Mouse (Mus musculus) CH12F3 (cell line): ENCODE results near the gene Slc2a1.

Source experiments
- in situ Hi-C: fragments of 300-500 bp; cut with MboI; formaldehyde crosslinking; loops from 2 replicates; pipeline ENCODE4 v1.14.3; 2020; ENCODE audit warnings: low sequenced_read_pairs

The Slc2a1 gene

DNA sequence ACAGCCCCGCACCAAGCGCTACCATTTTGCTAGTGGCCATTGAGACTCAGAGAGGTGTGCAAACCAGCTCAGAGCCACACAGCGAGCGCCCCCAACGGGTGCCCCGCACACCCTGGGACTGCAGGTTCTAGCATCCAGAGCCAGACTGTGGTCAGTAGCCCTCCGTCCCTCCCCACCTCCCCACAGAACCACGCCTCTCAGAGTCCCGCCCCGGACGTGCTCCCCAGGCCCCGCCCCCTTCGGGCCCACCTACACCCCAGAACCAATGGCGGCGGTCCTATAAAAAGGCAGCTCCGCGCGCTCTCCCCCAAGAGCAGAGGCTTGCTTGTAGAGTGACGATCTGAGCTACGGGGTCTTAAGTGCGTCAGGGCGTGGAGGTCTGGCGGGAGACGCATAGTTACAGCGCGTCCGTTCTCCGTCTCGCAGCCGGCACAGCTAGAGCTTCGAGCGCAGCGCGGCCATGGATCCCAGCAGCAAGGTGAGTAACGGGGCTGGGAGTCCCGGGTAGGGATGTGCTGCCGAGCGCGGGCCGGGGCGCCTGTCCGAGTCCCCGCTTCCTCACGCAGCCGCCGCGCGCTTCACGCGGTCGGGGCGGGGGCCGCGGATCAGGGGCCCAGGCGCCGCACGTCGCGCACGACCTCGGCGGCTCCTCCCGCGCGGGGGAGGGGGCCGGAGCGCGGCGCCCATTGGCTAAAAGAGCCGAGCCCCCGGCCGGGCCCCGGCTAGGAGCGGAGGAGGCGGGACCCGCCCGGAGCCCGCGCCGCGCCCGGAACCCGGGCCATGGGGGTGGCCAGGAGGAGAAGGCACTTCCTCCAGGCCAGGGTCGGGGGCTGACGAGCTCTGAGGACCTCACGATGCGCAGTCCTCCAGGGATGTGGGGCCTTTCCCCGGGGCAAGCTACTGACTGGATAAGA is at the start of gene Slc2a1:
TSS of gene Slc2a1 (plus strand) at position 217 of the 914 bp plus-strand sequence.
- in situ Hi-C loops = no loop called here

DNA sequence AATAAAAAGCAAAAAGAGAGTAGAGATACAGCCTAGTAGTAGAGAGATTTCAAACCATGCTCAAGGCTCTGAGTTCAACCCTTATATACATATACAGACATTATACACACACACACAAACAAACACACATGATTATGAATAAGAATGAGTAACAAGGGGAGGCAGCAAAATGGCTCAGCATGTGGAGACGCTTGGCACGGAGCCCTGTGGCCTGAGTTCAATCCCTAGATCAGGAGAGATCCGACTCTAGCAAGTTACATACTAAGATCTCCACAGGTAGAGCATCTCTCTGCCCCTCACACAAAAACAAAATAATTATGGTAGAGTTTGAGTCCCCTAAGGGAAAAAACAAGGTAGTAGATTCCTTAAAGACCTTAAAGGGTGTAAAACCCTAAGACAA is 41.7 kb upstream of the Slc2a1 start:
- in situ Hi-C loops = no loop called here

DNA sequence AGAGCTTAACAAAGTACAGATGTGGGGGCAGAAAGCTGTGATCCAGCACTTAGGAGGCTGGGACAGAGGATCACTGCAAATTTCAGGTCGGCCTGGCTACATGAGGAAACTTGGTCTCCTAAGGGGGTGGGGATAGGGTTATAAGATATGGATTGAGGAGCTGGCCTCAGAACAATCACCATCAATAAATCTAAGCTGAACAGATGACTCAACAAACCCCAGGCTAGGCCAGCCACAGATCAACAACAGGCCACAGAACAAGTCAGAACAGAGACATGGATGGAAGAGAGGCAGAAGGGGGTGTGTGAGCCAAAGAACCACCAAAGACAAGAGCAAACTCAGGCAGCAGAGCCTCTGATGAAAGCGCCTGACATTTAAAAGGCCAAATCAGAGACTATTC is 41.3 kb upstream of the Slc2a1 start:
- in situ Hi-C loops = no loop called here

DNA sequence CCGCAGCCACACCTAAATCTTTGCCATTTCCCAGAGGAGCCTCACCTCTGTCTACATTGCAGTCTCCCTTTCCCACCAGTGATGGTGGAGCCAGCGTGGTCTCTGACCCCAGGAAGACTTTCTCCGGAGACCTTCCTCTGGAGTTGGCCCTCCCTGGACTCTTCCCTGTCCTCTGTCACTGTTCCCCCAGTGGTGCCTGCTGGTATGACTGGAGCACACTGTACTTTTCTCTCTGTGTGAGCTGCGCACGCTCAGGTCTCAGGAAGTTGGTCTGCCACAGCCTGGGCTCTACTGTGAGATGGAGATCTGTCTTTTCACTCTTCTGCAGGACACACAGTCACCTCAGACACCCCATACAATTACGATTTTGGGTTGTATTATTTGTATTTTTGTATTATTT is 39.6 kb upstream of the Slc2a1 start:
- in situ Hi-C loops = no loop called here

DNA sequence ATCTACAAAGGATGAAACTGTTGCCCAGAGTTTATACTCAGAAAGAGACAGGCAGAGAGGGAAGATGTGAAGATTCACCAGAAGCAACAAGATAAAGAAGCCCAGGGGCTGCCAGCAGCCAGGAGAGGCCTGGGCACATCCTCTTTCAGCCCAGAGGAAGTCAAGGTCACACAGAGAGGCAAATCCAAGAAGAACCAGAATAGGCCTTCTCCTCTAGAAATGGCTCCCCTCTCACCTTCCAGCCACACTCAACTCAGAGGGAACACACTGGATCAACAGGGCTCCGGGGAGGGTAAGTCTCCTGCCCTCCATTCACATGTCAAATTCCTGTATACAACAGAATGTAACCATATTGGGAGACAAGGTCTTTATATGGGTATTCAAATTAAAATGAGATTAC is 38.3 kb upstream of the Slc2a1 start:
- in situ Hi-C loops = no loop called here

DNA sequence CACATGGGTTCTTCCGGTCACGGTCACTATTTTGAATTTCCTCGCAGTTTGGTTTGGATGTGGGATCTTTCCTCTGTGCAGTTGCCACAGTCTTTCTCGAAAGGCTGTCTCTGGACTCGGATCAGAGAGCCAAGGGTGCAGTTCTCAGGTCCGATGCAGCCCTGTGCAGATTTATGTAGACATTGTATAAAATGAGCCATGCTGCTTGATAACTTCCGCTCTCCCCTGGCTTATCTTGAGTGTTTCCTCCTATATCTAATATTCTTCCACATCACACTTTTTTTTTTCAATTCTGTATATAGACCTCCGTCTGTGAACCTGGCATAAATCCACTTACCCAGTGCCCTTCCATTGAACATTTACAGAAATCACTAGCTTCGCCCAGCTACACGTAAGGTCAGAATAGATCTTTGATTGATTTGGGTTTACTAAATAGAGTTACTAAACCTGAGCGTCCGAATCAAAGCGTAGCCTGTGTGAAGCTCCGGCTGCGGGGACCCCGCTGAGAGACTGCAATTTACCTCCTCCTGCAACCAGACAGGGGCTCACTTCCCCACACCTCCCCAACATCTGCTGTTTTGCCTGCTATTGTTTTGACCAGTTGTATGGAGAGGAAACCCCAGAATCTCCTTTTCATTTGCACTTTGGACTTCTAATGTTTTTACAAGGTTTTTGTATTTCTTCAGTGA is 37.4 kb upstream of the Slc2a1 start:
- in situ Hi-C loops = no loop called here

DNA sequence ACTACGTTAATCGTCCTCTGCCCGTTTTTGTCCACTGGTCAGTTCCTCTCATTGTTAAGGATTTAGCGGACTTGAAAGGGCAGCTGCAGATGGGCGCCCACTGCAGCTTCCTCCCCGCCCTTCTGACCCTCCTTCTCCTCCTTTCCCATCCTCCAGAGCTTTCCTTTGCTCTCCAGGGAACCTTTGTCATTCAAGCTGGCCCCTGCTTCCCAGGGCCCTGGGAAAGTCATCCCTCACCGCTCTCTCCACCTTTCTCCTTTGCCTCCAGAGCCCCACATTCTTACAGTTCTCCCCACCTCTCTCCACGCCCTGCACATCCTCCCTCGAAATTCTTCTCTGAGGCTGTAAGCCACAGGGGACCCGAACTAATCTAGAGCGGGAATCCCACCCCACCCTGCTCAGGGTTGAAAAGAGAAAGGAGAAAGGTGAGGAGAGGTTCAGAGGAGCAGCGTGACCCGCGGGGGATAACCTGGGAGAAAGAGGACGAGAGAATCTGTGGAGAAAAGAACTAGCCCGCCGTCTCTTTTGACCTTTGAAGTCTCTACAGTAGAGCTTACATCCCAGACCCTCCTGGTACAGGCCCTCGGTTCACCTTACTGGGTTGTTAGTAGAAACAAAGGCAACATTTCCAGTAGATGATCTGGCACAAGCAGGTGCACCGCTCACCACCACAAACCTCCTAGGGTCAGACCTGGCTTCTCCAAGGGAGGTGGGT is 36.7 kb upstream of the Slc2a1 start:
- in situ Hi-C loops = no loop called here

DNA sequence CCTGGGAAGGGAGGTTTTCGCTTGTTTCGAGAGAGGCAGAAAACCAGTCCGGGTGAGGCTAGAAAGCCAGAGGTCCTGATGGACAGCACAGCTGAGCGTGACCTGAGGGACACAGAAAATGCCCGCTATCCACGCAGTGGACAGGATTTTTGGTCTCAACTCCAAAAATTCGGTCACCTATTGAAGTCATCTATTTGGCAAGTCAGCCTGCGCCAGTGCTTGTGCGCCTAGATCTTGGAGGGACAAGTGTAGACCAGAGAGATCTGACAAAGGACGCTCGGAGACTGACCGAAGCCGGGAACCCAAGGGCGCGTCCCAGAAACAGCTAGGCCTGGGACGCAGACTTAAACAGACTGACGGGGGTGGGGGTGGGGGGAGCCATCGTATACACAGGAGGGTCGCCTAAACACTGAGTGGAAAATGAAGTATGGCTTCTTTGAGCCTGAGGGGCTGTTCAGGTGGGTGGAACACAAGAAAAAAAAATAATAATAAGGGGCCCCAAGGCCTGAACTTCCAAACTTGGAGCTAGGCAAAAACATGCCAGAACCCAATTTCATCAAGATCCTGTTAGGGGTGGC is 36.1 kb upstream of the Slc2a1 start:
- in situ Hi-C loops = no loop called here

DNA sequence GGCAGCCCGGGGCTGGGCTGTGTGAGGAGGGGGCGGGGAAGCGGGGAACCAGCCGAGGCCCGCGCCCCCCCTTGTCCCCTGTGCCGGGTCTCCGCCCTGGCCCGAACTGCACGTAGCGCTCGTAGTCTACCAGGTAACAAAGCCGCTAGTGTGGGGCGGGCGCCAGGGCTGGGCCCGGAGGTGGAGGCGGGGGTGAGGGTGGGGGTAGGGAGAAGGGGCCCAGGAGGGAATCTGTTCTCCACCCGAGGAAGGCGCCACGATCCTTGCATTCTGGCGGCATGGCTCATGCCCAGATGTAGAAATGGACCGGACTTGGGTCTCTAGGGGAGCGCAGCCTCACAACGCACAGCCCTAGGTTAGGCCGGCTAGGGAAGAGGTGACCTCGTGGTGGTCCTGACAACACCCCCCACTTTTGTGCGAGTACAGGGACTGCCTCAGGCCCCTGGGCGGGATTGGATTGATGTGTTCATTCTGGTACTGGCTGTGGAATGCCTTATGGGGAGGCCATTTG is 35.5 kb upstream of the Slc2a1 start:
- in situ Hi-C loops = no loop called here

DNA sequence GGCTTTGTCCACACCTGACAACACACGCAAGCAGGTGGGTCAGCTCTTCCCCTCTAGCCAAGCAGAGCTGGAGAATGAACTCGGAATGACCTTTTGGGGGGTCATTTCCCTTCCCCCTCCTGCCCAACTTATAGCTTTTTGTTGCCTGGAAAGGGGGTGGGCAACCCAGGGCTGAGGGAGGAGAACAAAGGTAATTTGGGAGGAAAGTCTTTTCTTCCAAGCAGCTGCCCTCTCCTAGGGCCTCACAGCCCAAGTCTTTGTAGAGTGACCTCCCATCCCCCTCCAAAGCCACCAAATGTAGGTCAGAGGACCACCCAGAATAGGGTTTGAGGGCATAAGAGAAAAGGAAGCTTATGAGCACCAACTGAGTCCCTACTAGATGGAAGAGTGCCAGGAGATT is 34.9 kb upstream of the Slc2a1 start:
- in situ Hi-C loops = no loop called here

DNA sequence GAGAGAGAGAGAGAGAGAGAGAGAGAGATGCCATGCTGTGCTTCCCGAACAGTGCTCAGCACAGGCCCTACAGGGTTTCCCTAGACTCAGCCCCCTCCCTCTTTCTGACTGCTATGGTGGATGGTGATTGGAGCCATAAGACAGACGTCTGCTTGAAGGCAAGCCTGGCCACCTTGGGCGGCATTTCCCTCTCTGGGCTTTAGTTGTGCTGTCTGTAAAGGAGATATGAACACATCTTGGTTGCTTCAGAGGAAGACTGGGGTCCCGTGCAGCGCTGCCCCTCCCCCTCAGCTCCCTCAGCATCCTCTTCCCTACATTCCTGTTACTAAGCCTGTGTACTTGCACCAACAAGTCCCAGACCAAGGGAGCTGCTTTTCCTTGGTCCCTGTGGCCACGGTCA is 33.9 kb upstream of the Slc2a1 start:
- in situ Hi-C loops = no loop called here

DNA sequence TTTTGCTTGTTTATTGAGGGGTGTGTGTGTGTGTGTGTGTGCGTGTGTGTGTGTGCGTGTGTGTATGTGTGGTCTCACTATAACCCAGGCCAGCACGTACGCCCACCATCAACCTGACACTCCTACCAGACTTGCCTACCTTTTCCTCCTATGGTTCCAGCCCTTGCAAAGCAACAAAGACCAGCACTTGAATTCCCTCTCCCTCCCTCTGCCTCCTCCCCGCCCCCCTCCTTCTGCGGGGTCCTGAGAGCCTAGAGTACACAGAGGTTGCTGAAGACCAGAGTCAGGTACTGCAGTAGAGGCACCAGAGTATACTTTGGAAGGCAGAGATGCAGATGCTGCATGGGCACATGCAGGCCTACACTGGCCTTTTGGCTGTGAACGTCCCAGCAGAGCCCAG is 33.2 kb upstream of the Slc2a1 start:
- in situ Hi-C loops = no loop called here

DNA sequence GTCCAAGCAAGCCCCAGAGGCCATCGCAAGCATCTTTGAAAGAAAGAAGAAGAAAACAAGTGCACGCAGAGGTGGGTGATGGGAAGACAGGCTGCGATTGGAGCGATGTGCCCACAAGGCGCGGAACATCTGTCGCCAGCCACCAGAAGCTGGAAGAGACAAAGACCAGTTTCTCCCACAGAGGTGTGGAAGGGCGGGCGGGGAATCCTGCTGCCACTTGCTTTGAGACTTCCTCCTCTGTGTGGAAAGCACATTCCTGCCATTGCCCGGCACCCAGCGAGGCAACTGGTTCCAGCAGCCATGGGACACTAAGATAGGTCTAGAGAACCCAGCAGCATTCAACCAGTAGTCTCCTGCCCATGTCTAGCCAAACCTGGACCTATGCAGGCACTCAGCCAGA is 32.2 kb upstream of the Slc2a1 start:
- in situ Hi-C loops = no loop called here

DNA sequence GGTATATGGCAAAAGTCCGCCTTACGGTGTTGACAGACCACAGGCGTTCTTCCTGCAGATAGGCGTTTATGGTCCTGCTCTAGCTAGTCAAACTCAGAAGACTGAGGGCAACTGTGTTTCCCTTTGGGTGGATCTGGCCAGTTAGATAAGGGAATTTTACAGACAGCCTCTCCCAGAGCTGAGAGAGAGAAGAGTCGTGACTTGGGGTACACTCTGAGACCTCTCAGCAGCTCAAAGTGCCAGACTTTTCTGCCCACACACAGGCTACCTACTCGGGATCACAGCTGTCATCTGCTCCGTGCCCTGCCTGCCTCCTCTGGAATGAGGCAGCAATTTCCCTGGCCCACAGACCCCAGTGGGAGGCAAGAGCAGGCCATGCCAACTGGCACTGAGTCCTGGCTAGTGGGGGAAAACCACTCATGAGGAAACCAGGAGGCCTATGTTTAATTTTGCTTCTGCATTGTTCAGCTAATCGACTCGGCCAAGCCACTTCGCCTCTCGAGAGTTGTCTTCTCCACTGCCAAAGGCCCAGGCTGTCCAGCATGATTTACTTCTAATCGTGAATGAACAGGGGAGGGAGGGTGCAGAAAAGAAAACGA is 31.3 kb upstream of the Slc2a1 start:
- in situ Hi-C loops = no loop called here

DNA sequence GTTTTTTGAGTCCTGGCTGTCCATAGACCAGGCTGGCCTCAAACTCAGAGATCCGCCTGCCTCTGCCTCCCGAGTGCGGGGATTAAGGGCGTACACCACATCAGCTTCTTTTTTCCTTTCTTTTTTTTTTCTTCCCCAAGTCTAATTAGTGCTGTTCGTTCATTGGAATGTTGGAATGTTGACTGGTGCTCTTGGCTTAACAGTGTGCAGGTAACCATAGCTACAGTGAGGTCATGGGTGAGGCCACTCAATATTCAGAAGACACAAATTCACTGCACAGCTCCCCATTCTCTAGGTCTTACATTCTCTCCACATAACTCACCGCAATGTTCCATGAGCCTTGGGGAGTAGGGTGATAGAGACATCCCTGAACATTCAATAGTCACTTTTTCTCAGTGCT is 28.6 kb upstream of the Slc2a1 start:
- in situ Hi-C loops = no loop called here

DNA sequence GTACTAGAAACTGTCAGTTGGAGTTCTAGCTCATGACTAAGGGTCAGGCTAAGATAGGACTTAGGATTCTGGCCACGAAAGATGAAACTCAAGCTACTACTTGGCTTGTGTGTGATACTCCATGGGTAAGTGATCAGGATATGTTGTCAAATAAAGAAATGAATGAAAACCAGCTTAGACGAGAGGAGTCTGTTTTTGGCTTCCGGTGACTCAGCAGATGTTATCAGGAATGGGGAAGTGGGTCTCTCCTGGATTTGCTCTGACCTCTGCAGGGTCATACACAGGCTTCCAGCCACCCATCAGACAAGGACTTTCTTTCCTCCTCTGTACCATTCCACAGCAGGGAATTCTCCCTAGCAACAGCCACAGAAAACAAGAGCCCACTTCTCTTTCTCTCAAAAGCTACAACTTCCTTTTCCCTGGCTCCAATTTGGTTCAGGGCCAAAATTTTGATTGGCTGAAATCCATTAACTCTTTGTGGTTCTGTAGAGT is 25.7 kb upstream of the Slc2a1 start:
- in situ Hi-C loops = no loop called here

DNA sequence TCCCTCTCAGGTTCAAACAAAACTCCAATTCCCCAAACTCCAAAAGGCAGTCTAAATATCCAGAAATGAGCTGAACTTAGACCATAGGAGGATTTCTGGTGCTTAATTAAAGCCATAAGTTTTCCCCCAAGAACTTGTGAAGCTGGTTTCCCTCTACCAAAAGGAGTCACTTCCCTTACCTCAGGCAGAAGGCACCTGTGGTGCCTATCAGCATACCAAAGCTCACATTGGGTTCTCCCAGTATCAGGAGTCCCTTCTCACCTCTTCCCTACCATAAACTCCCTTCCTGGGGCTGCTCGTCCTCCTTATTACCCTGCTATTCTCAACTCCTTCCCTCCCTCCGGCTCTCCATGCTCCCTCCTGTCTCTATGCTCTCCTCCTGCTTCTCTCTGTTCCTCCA is 20.1 kb upstream of the Slc2a1 start:
- in situ Hi-C loops = no loop called here

DNA sequence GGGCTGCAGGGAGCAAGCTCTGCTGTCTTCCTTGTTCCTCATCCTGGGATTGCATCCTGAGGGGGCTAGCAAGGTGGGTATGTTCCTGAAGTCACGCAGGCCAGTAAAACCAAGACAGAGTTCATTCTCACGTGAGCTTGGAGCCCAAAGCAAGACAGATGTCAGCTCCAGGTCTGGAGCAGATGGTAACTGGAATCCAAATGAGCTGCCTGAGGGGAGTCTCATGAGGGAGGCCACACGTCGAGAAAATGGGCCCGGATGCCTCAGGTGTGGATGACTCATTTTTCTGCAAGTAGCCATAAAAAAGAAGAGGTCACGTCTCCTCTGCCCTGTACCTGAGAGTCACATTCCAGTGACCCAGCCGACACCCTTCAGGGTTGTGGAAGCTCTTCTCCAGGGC is 14.6 kb upstream of the Slc2a1 start:
- in situ Hi-C loops = no loop called here

DNA sequence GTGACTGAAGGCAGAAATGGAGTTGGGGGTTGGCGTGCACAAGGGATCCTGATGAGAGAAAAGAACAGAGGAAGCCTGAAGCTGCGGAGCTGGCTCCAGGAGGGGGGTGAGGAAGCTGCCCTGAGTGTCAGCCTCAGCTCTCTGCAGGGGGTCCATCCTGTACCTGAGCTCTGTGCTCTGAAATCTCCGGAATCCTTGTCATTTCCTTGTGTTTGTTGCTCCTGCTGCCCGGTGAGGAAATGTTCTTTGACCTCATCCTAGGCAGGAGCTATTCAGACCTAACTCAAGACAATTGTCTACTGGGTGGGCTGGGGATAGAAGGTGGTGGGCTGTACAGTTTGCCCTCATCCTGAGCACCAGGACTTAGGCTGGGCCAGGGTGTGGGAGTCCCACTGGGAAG is 13.5 kb upstream of the Slc2a1 start:
- in situ Hi-C loops = no loop called here

DNA sequence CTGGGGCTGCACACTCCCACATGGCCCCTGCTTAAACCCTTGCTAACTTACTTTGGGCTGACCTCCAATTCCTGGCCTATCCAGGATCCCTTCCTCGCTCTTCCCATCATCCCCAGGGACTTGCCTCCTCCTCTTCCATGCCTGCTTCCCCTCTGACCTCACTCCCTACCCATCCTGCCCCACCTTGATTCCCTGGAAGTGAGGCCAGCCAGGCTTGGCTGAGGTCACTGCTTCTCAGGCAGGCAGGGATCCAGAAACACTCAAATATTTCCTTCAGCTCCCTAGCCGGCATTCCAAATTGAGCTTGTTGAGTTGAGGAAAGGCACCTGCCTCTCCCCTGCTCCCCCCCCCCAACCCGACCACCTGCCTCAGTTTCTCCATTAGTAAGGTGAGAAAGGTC is 12.1 kb upstream of the Slc2a1 start:
- in situ Hi-C loops = no loop called here

DNA sequence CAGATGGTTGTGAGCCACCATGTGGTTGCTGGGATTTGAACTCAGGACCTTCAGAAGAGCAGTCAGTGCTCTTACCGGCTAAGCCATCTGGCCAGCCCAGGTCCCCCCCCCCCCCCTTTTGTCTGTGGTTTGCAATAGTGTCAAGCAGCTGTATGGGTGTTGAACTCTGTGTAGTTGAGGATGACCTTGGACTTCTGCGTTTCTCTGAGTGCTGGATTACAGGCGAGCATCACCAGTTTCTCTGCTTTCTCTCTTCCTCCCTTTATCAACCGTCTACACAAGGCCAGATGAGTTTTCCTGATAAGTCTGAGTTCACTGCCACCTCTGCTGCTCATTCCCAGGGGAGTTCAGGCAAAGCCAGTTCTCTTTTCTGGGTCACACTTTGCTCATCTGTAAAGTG is 11.1 kb upstream of the Slc2a1 start:
- in situ Hi-C loops = no loop called here
